Mouse (Mus musculus): ENCODE measurements around the gene Gpr35. TPM values are rescaled to one million over a fixed set of nuclear protein-coding genes. Genes with fewer than 3 reads are reported as not detected.

Gene Gpr35
- polyA plus RNA-seq, 1 experiment from 2014 or later: 7.7 TPM

- H3K9ac ChIP-seq: no peak overlapping the region
Measured at GRCm38 (mm10) chr1:92992214-92992855, 41.7 kb downstream of the Gpr35 start.

GRCm38 (mm10) chr1:92992880-92993279 is 42.2 kb downstream of the Gpr35 start:
- Histone ChIP-seq H3K4me3 (replicated peaks) (no peak overlapping the region), H3K27ac (no peak overlapping the region), H3K4me1 (no peaks in the 10 kb centered on the region), H3K27me3 (replicated peaks) (no peaks in the 10 kb centered on the region), H3K9ac (no peak overlapping the region), H3K4me2 (no peak overlapping the region), H3K36me3 (no peaks in the 10 kb centered on the region), H3K9me3 (no peaks in the 10 kb centered on the region)
- no peak for ATAC-seq (ENCODE audit: insufficient read depth, low FRiP score, low read depth)
- WGBS: 72% methylated on average over 2 of the region's 2 CpGs

More at GRCm38 (mm10) chr1:92992214-92992855, 41.7 kb downstream of the Gpr35 start:
- ATAC-seq (ENCODE audit: insufficient read depth, low FRiP score, low read depth): no peak
- Histone ChIP-seq H3K4me1 (no peaks in the 10 kb centered on the region), H3K27me3 (replicated peaks) (no peaks in the 10 kb centered on the region), H3K36me3 (no peaks in the 10 kb centered on the region), H3K4me3 (replicated peaks) (no peak overlapping the region), H3K27ac (no peak overlapping the region), H3K9me3 (no peaks in the 10 kb centered on the region), H3K4me2 (no peak overlapping the region)
- 80% methylated on average over 6 of the region's 6 CpGs for WGBS

- Histone ChIP-seq H3K4me3 (replicated peaks) (no peak within 1 kb of the TSS), H3K9ac (no peak within 1 kb of the TSS), H3K27me3 (replicated peaks) (no peaks in the 10 kb centered on the region), H3K4me1 (no peaks in the 10 kb centered on the region), H3K9me3 (no peaks in the 10 kb centered on the region), H3K4me2 (no peak within 1 kb of the TSS), H3K27ac (no peak within 1 kb of the TSS), H3K36me3 (no peaks in the 10 kb centered on the region)
- ATAC-seq (ENCODE audit: insufficient read depth, low FRiP score, low read depth): peak; percentile 54; the same call in 1 of the 2 replicates
- WGBS: 70% methylated on average over 7 of the region's 7 CpGs
Measured at GRCm38 (mm10) chr1:93006061-93006460, 55.4 kb downstream of the Gpr35 start, which contains the start of gene Aqp12. TSS of gene Aqp12 (plus strand) at chr1:93006334.

- Histone ChIP-seq H3K4me2 (no peak overlapping the region), H3K9me3 (no peaks in the 10 kb centered on the region), H3K4me3 (replicated peaks) (no peak overlapping the region), H3K4me1 (no peaks in the 10 kb centered on the region), H3K27ac (no peak overlapping the region), H3K9ac (no peak overlapping the region), H3K27me3 (replicated peaks) (no peaks in the 10 kb centered on the region), H3K36me3 (no peaks in the 10 kb centered on the region)
- no peak; the same call in 1 of the 2 replicates for ATAC-seq (ENCODE audit: insufficient read depth, low FRiP score, low read depth)
- 72% methylated on average over 4 of the region's 4 CpGs for WGBS
Measured at GRCm38 (mm10) chr1:93009196-93009595, 58.5 kb downstream of the Gpr35 start.

- Histone ChIP-seq H3K27ac (no peak overlapping the region), H3K4me2 (no peak overlapping the region), H3K9ac (no peak overlapping the region), H3K27me3 (replicated peaks) (no peaks in the 10 kb centered on the region), H3K4me3 (replicated peaks) (no peak overlapping the region), H3K4me1 (no peaks in the 10 kb centered on the region), H3K36me3 (no peaks in the 10 kb centered on the region), H3K9me3 (no peaks in the 10 kb centered on the region)
- WGBS: 28% methylated on average over 3 of the region's 3 CpGs
- ATAC-seq (ENCODE audit: insufficient read depth, low FRiP score, low read depth): no peak
Measured at GRCm38 (mm10) chr1:93010731-93011130, 60.1 kb downstream of the Gpr35 start.

- ATAC-seq (ENCODE audit: insufficient read depth, low FRiP score, low read depth): no peak
- H3K9me3 ChIP-seq: no peaks in the 10 kb centered on the region
- WGBS: 74% methylated on average over 7 of the region's 7 CpGs
- H3K27ac ChIP-seq: no peak overlapping the region
- no peaks in the 10 kb centered on the region for H3K27me3 ChIP-seq (replicated peaks)
- H3K9ac ChIP-seq: no peak overlapping the region
- H3K36me3 ChIP-seq: no peaks in the 10 kb centered on the region
- no peaks in the 10 kb centered on the region for H3K4me1 ChIP-seq
- H3K4me2 ChIP-seq: no peak overlapping the region
- H3K4me3 ChIP-seq (replicated peaks): no peak overlapping the region
Measured at GRCm38 (mm10) chr1:93012103-93012585, 61.5 kb downstream of the Gpr35 start.

GRCm38 (mm10) chr1:93013367-93013766 is 62.7 kb downstream of the Gpr35 start:
- Histone ChIP-seq H3K9me3 (no peaks in the 10 kb centered on the region), H3K27ac (no peak overlapping the region), H3K4me2 (no peak overlapping the region), H3K4me1 (no peaks in the 10 kb centered on the region), H3K9ac (no peak overlapping the region), H3K4me3 (replicated peaks) (no peak overlapping the region), H3K27me3 (replicated peaks) (no peaks in the 10 kb centered on the region), H3K36me3 (no peaks in the 10 kb centered on the region)
- 68% methylated on average over 4 of the region's 4 CpGs for WGBS
- no peak for ATAC-seq (ENCODE audit: insufficient read depth, low FRiP score, low read depth)

GRCm38 (mm10) chr1:93014460-93014859 is 63.8 kb downstream of the Gpr35 start:
- ATAC-seq (ENCODE audit: insufficient read depth, low FRiP score, low read depth): peak; percentile 58; the same call in 1 of the 2 replicates
- no peak overlapping the region for H3K27ac ChIP-seq
- H3K4me3 ChIP-seq (replicated peaks): no peak overlapping the region
- no peak overlapping the region for H3K9ac ChIP-seq
- no peaks in the 10 kb centered on the region for H3K27me3 ChIP-seq (replicated peaks)
- no peak overlapping the region for H3K4me2 ChIP-seq
- H3K4me1 ChIP-seq: no peaks in the 10 kb centered on the region
- H3K9me3 ChIP-seq: no peaks in the 10 kb centered on the region
- no peaks in the 10 kb centered on the region for H3K36me3 ChIP-seq

GRCm38 (mm10) chr1:93015136-93015535 is 64.5 kb downstream of the Gpr35 start:
- Histone ChIP-seq H3K9ac (no peak overlapping the region), H3K4me3 (replicated peaks) (no peak overlapping the region), H3K27me3 (replicated peaks) (no peaks in the 10 kb centered on the region), H3K4me2 (no peak overlapping the region), H3K4me1 (no peaks in the 10 kb centered on the region), H3K27ac (no peak overlapping the region), H3K36me3 (no peaks in the 10 kb centered on the region), H3K9me3 (no peaks in the 10 kb centered on the region)
- WGBS: 44% methylated on average over 2 of the region's 2 CpGs
- no peak for ATAC-seq (ENCODE audit: insufficient read depth, low FRiP score, low read depth)

GRCm38 (mm10) chr1:93018716-93019115 is 68.1 kb downstream of the Gpr35 start:
- H3K9me3 ChIP-seq: no peaks in the 10 kb centered on the region
- H3K9ac ChIP-seq: no peak overlapping the region
- H3K27ac ChIP-seq: no peak overlapping the region
- H3K4me3 ChIP-seq (replicated peaks): no peak overlapping the region
- no peak for ATAC-seq (ENCODE audit: insufficient read depth, low FRiP score, low read depth)
- no peak overlapping the region for H3K4me2 ChIP-seq
- H3K4me1 ChIP-seq: no peaks in the 10 kb centered on the region
- WGBS: 85% methylated on average over 10 of the region's 10 CpGs
- H3K36me3 ChIP-seq: no peaks in the 10 kb centered on the region
- H3K27me3 ChIP-seq (replicated peaks): no peaks in the 10 kb centered on the region

- Histone ChIP-seq H3K9me3 (no peaks in the 10 kb centered on the region), H3K4me2 (no peak overlapping the region), H3K9ac (no peak overlapping the region), H3K4me1 (no peaks in the 10 kb centered on the region), H3K36me3 (no peaks in the 10 kb centered on the region), H3K27me3 (replicated peaks) (no peaks in the 10 kb centered on the region), H3K4me3 (replicated peaks) (no peak overlapping the region), H3K27ac (no peak overlapping the region)
- ATAC-seq (ENCODE audit: insufficient read depth, low FRiP score, low read depth): no peak
- 76% methylated on average over 4 of the region's 4 CpGs for WGBS
Measured at GRCm38 (mm10) chr1:93020602-93021001, 69.9 kb downstream of the Gpr35 start.

- 81% methylated on average over 8 of the region's 8 CpGs for WGBS
- no peaks in the 10 kb centered on the region for H3K9me3 ChIP-seq
- ATAC-seq (ENCODE audit: insufficient read depth, low FRiP score, low read depth): no peak
Measured at GRCm38 (mm10) chr1:93026600-93026999, 75.9 kb downstream of the Gpr35 start.

GRCm38 (mm10) chr1:93029387-93029786 is 78.7 kb downstream of the Gpr35 start:
- no peak overlapping the region for H3K4me2 ChIP-seq
- no peak for ATAC-seq (ENCODE audit: insufficient read depth, low FRiP score, low read depth)
- H3K9me3 ChIP-seq: no peaks in the 10 kb centered on the region
- no peaks in the 10 kb centered on the region for H3K36me3 ChIP-seq
- H3K9ac ChIP-seq: no peak overlapping the region
- 88% methylated on average over 10 of the region's 10 CpGs for WGBS
- no peaks in the 10 kb centered on the region for H3K27me3 ChIP-seq (replicated peaks)
- H3K27ac ChIP-seq: no peak overlapping the region
- no peaks in the 10 kb centered on the region for H3K4me1 ChIP-seq
- no peak overlapping the region for H3K4me3 ChIP-seq (replicated peaks)

More at GRCm38 (mm10) chr1:93026600-93026999, 75.9 kb downstream of the Gpr35 start:
- Histone ChIP-seq H3K36me3 (no peaks in the 10 kb centered on the region), H3K4me1 (no peaks in the 10 kb centered on the region), H3K4me2 (no peak overlapping the region), H3K4me3 (replicated peaks) (no peak overlapping the region), H3K27ac (no peak overlapping the region), H3K9ac (no peak overlapping the region), H3K27me3 (replicated peaks) (no peaks in the 10 kb centered on the region)
